Mouse (Mus musculus) MEL-GATA-1-ER (cell line): ENCODE data around the gene Dmpk.

ENCODE experiments used
- DNase-seq: peaks from one replicate; pipeline ENCODE4 v3.0.0-alpha.2; 2012; ENCODE audit warnings: low read depth; ENCODE audit errors: extremely low read depth

The Dmpk gene

DNA sequence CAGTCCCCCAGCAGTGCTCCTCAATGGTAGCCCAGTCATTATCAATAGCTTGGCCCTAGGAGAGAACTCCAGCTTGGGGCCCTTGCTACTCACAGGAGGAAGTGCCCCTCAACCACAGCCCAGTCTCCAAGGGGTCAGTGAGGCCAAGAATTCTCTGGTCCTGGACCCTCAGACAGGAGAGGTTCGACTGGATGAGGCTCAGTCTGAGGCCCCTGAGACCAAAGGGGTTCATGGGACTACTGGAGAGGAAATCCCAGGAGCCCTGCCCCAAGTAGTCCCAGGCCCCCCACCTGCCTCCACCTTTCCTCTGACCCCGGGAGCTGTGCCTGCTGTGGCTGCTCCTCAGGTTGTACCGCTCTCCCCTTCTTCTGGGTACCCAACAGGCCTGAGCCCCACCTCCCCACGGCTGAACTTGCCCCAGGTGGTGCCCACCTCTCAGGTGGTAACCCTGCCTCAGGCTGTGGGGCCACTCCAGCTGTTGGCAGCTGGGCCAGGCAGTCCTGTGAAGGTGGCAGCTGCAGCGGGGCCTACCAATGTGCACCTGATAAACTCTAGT lies 12.8 kb downstream of the Dmpk start:
- no peak for DNase-seq

DNA sequence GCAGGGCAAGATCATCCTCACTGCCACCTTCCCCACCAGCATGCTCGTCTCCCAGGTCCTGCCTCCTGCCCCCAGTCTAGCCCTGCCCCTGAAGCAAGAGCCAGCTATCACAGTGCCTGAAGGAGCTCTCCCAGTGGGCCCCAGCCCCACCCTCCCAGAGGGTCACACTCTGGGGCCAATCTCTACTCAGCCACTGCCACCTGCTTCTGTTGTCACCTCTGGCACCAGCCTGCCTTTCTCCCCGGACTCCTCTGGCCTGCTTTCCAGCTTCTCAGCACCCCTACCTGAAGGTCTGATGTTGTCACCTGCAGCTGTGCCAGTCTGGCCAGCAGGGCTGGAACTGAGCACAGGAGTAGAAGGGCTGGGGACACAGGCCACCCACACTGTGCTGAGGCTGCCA lies 13.6 kb downstream of the Dmpk start:
- DNase-seq: no peak

DNA sequence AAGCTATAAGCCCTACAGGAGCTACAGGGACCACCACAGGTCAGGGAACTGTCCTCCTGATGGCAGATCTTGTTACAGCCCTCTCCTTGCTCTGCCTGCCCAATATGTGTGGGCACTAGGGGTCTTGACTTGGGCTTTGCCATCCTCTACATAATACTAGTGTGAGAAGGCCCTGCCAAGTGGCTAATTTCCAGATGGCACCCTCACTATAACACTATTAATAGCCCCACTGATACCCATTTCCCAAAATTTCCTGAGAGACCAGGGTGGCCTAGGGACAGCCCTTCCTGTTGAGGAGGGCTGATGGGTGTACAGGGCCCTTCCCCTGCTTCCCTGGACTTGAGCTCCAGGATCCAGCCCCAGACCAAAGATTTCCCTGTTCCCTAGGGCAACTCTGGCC lies 14.2 kb downstream of the Dmpk start:
- DNase-seq: no peak

DNA sequence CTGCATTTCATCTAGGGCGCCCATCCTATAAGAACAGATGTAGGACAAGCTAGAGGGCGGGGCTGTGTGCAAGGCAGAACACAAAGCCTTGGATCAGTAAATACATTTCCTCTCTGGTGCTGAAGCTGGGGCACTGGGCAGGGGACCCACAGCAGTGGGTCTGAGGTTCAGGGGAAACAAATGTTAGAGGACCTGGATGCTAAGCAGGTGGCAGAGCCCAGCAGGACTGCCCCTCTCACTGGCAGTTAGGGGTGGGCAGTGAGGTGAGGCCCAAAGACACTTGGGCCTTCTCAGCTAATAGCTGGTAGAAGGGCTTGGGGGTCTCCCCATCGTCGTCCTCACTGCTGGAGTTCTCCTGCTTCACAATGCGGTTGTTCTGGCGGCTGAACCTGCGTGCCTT lies 15.2 kb downstream of the Dmpk start:
- DNase-seq: no peak

DNA sequence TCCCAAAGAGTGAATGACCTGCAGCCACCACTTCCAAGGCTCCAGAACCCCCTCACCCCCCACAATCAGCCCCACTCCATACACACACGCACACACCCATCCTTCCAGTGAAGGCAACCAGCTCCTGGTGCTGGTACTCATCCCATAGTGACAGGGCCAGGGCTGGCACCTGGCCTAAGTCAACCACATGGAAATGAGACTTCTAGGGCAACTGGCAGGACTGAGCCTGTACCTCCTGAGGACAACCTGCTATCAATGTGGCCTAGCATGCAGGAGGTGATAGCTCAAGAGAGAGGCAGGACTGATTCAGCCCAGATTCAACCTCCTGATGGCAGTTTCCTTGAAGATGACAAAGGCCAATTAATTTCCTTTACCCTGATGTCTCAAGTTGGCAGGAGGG lies 16.6 kb downstream of the Dmpk start:
- no peak for DNase-seq

DNA sequence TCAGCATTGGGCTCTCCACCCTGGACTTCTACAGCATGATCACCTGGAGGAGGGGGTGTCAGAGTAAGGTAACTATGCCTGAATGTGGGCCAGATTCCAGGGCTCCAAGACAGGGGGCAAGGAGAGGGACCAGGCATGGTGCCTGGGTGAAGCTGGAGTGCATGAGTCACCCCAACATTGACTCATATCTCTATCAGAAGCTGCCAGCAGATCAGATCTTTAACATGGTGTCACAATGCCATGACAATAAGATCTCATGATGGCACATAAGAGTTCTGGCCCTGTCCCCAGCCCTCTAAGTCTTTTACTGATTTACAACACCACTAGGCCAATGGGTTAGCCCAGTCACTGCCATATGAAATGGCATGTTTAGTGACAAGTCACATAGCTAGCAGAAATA lies 20.1 kb downstream of the Dmpk start:
- no peak for DNase-seq

DNA sequence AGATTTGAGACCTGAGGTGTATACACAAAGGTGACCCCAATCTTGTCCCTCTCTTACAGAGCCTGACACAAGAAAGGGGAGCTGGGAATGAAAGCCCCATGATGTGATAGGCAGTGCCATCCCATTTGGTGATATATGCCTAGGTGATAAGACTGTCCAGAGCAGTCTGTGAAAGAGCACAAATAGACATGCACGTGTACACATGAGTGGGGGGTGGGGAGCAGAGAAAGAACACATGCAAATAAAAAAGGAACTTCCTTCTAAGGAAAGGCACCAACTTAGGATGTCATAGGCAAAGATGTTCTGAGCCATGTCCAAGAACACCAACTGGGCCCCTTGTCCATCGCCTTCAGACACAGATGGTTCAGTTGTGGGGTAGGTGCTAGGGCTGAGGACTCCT lies 20.8 kb downstream of the Dmpk start:
- DNase-seq: no peak

DNA sequence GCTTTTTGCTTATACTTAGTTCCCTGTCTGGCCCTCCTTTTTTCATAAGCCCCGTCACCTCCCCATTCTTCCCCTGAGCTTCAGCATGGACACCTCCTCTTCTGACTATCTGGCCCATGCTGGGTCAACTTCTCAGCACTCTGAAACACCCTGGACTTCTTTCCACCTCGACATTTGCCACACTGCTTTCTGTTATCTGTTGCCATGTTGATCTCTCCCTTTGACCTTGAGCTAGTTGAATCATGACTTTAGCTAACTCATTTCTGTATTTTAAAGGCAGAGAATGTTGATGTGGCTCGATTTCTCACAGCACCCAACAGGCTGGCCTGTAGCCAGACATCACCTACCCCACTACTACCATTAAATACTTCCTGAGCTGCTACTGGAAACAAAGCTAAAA lies 23.8 kb downstream of the Dmpk start:
- DNase-seq: no peak

DNA sequence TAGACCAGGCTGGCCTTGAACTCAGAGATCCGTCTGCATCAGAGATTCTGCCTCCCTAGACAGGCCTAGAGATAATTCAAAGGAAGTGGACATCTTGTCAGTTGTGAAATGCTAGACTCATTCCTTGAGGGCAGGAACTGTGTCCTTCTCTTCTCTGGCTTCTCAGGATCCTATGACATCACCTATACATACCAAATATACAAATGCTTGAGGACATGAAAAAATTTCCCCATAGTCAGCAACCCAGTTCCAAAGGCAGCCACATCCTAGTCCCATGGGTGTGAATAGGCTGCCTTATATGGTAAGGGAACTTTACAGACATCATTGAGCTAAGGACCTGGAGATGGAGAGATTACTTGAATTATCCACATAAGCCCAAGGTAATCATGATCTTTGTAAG lies 25.9 kb downstream of the Dmpk start:
- DNase-seq: no peak

DNA sequence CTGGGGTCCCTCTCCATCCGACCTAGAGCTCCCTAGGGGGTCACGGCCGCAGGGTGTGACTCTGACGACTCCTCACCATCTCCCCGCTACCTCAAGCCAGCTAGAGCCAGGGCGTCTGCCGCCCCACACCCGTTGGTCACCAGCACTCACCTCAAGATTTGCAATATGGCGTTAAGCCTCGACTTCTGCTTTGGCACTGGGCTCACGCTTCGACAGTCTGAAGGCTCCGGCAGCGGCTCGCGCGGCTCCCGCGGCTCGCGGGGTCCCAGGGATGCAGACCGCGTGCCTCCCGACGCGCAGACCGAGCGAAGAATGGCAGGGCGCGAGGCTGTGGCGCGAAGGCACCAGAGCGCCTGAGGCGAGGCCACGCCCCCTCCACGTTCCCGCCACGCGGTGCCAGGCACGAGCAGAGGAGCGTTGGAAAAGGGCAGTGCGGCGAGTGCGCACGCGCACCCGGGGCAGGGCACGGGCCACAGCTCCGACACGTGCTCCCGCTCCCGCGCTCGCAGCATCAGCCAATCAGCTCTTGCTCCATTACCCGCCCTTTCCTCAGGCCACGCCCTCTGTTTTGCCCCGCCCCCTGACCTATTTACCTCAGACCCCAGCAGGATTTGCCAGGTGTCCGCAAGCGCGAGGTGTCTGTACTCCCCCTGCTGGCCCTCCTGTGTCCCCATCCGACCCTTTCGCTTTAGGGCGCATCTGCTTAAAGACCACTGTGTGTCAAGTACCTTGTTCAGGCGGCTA lies 34.6 kb downstream of the Dmpk start, which contains the start of gene Gm4969:
Gm4969 (minus strand) TSS at position 341 of the 744 bp plus-strand sequence.
- no peak for DNase-seq

DNA sequence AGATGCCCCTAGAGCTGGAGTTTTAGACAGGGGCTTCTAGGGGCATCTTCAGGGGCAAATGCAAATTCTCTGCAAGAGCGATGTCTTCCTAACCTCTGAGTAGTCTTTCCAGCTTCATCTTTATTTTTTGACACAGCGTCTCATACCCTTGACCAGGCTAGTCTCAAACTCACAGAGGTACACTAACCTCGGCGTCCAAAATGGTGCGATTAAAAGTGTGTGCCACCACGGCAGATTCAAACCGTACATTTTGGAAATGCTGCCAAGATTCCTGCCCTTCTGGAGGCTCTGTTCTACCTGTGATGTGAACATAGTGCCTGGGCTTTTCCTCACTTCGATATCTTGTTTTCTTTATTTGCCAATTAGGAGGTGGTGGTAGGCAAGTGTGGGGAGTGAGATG lies 35.4 kb downstream of the Dmpk start:
- DNase-seq: no peak

DNA sequence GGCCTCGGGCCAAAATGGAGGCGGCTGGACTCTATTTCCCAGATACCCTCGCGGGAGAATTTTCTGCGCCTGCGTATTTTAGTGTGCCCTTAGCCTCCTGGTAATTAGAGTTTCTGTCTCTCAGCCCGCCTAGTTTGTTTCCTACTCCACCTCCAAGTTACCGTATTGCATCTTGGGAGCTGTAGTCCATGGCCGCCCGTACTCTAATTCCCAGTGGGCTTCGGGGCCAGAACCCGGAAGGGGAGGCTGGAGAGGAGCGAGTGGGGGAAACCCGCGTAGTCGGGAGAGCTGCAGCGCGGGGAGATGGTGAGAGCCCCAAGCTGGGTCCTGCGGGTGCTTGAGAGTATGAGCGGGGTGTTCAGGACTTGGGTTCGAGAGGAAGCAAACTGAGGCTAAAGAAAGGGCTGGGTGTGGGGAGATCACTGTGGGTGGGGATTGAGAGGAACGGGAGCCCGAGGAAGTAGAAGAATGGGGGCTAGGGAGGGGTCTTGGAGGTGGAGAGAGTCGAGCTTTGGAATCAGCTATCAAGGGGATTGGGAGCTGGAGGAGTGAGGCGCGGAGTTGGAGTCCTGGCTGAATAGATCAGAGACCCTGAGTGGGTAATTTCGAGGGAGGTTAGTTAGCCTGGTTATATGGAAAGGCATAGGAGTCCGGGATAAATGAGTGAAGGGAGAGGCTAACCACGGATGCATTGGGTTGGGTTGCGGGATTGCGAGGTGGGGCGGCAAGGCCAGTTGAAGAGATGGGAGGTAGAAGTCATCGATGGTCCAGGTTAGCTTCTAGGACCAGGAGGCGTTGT lies 36.2 kb downstream of the Dmpk start, which contains the start of gene Fbxo46:
Fbxo46 (plus strand) TSS at position 229 of the 799 bp plus-strand sequence.
- DNase-seq: peak; percentile 97

DNA sequence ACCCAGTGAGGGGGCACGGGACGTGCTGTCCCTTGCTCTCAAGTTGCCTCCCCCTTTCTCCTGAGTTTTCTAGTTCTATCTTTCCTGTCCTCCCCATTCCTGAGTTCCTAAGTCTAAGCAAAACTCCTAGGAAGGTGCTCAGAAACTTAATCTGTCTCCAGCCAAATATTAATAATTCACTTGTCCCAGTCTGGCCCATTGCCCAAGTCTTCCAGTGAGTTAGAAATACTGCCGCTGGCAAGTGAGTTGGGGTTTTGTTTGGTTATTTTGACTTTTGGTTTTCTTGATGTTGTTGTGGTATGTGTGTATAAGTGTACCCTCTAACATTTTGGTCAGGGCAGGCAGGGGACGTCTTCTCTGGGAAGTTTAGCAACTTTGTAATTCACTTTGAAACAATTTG lies 38.0 kb downstream of the Dmpk start:
- no peak for DNase-seq

DNA sequence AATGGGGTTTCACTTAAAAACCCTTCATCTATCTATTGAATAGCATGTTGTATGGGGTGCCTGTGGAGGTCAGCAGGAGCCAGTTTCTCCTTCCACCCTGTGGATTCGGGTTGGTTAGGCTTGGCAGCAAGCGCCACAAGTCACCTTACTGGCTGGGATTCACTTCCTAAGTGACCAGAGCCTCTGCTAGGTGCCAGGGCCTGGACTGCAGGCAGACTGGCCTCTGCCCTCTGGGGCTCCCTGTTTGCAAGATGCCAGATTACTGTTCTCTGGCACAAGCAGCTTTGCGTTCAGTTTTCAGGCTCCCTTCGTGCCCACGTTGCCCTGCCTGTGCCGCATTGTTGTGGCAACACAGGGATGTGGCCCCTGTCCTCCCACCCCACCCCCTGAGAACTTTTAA lies 41.1 kb downstream of the Dmpk start:
- DNase-seq: no peak

DNA sequence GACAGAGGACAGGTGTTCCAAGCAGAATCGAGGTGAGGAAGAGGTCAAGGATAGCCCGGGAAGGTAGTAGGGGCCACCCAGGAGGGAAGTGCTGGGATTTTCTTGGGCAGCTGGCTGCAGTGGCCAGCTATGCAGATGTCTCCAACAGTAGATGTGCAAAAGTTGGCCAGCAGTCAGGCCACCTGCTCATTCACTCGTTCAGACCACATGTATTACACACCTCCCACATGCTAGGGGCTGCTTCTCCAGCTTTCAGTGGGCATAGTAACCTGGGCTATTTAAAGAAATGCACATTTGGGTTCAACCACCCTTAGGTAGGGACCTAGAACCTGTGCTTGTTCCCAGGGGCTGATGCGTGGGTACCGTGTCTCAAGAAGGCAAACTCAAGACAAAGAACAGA lies 44.1 kb downstream of the Dmpk start:
- no peak for DNase-seq

DNA sequence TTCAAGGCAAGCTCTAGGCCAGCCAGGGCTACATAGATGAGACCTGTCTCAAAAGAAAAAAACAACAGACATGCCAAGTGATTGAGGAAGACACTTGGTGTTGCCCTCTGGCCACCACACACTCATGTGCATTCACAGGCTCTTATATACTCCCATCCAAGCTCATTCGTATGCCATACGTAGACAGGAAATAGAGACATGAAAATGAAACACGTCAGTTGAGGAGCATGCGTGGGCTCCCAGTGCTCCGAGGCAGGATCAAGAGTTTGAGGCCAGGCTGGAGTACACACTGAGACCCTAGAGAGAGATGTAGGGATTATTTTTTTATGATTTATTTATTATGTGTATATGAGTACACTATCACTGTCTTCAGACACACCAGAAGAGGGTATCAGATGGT lies 45.7 kb downstream of the Dmpk start:
- no peak for DNase-seq

DNA sequence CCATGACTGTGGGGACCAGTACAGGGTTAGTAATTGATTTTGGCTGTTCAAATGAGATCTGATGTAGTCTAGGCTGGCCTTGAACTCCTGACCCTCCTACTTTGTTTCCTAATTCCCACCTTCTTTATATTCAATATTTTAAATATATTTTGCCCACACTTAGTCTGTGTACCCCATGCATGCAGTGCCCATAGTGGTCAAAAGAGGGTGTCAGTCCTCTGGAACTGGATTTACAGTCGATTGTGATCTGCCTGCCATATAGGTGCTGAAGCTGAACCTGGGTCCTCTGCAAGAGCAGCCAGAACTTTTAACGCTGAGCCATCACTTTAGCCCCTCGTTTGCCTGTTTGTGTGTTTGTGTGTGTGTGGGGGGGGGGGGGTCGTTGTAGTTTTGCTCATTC lies 47.0 kb downstream of the Dmpk start:
- no peak for DNase-seq

DNA sequence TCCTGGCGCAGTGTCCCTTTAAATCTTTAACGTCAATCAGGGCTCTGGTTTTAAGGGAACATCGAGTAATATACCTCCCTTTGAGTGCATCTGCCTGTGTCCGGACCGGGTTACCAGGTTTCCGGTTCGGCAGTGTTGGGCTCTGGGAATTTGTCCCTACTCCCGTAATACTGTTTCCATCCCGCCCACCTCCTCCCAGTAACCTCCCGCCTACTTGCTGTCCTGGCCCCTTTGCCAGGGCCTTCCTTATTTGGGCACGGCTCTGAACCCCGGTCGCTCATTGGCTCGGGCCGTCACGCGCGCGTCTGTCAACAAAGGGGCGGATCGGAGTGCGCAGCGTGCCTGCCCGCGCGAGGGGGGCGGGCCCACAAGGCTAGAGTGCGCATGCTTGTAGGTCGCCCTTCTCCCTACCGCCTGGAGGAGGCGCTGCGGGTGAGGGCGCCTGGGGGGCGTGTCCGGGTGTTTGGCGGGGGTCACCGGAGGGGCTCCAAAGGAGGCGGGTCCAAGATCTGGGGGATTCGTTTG lies 47.7 kb downstream of the Dmpk start:
- DNase-seq: peak; percentile 75

DNA sequence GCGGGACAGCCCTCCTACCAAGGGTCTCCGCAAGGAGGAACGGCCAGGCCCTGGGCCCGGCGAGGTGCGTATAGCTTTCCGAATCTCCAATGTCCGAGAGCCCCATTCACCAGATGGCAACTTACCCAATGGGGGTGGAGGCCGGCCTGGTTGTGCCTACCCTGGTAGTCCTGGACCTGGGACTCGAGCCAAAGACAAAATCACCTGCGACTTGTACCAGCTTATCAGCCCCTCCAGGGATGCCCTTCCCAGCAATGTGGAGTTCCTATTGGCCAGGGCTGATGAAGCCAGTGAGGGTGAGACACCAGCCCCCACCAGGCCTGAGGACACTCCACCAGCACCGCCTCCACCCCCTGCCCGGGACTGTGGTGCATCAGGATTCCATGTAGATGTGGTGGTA lies 52.5 kb downstream of the Dmpk start:
- DNase-seq: no peak

DNA sequence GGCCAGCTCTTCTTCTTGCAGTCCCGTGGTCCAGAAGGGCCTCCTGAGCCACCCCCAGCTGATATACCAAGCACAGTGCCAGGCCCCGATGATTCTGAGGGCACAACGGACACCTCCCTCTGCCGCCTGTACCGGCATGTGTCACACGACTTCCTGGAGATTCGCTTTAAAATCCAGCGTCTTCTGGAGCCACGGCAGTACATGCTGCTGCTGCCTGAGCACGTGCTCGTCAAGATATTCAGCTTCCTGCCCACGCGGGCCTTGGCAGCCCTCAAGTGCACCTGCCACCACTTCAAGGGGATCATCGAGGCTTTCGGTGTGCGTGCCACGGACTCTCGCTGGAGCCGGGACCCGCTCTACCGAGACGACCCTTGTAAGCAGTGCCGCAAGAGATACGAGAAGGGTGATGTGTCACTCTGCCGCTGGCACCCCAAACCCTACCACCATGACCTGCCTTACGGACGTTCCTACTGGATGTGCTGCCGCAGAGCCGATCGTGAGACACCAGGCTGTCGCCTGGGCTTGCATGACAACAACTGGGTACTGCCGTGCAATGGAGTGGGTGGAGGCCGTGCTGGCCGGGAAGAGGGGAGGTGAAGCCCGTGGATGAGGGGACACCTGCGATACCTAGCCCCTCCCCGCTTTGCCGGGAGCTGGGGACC lies 53.2 kb downstream of the Dmpk start:
- no peak for DNase-seq

DNA sequence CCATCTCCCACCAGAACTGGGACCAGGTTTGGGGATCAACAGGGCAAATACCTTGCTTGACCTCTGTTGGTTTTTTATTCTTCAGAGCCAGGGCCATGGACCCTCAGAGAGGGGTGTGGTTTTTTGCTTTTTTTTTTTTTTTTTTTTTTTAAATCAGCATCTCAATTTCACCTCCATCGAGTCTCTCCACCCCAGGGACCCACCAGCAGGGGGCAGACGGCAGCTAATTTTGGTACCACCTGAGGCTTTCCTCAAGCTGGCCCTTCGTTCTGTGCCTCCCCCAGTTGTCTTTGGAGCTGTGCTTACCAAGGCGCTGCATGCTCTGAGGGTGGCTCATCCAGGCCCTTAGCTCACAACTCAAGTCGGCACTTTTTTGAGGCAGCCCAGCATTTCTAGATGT lies 53.7 kb downstream of the Dmpk start:
- DNase-seq: no peak
